Mouse (Mus musculus) midbrain, embryonic 15.5 days (tissue): Measurements from ENCODE around the gene 4932438A13Rik. TPM values are rescaled to one million over a fixed set of nuclear protein-coding genes. Genes with fewer than 3 reads are reported as not detected.

Source experiments
- ATAC-seq: fragments of 200-750 bp; cut with Nextera tagmentation; replicated peaks from 2 replicates; pipeline ENCODE4 v1.8.0; 2017; ENCODE audit warnings: moderate TSS enrichment
- H3K27ac ChIP-seq: fragments of 300-500 bp; sonication (generic); 2 replicates; pipeline ENCODE4 v1.5.1; 2015; ENCODE audit warnings: mild to moderate bottlenecking, inconsistent platforms
- H3K27me3 ChIP-seq: fragments of 300-500 bp; sonication (generic); replicated peaks from 2 replicates; pipeline ENCODE4 v1.6.1; 2015; ENCODE audit warnings: inconsistent platforms
- H3K36me3 ChIP-seq: fragments of 300-500 bp; sonication (generic); replicated peaks from 2 replicates; pipeline ENCODE4 v1.6.1; 2015; ENCODE audit warnings: inconsistent platforms
- H3K4me1 ChIP-seq: fragments of 300-500 bp; sonication (generic); 2 replicates; pipeline ENCODE4 v1.6.1; 2015; ENCODE audit warnings: inconsistent platforms
- H3K4me2 ChIP-seq: fragments of 300-500 bp; sonication (generic); 2 replicates; pipeline ENCODE4 v1.6.1; 2015; ENCODE audit warnings: inconsistent platforms, mild to moderate bottlenecking, moderate library complexity
- H3K4me3 ChIP-seq: fragments of 300-500 bp; sonication (generic); 2 replicates; pipeline ENCODE4 v1.5.1; 2015; ENCODE audit warnings: mild to moderate bottlenecking, inconsistent platforms
- H3K9ac ChIP-seq: fragments of 300-500 bp; sonication (generic); 2 replicates; pipeline ENCODE4 v1.6.1; 2015; ENCODE audit warnings: mild to moderate bottlenecking, inconsistent platforms
- H3K9me3 ChIP-seq: fragments of 300-500 bp; sonication (generic); 2 replicates; pipeline ENCODE4 v1.6.1; 2016; ENCODE audit warnings: inconsistent platforms
- WGBS: fragments of 180-500 bp; shearing (Covaris S2); methylation state at CpG from one replicate; pipeline ENCODE4 v1.1.7; 2015; ENCODE audit warnings: mixed read lengths; 5-methylcytosine and 5-hydroxymethylcytosine counted together
- polyA plus RNA-seq: library from polyadenylated mRNA; unstranded; fragments of >200 nt; fragmentation: Nextera tagmentation; extraction: Ambion mirVana; gene quantifications from 2 replicates; pipeline ENCODE4 v1.2.1, GENCODE M21; 2015

The 4932438A13Rik gene
- polyA plus RNA-seq, 1 experiment from 2014 or later: 89.3 TPM

GRCm38 (mm10) chr3:36840650-36841555 is 22.0 kb upstream of the 4932438A13Rik start:
- no peak overlapping the region for H3K27ac ChIP-seq
- no peaks in the 10 kb centered on the region for H3K36me3 ChIP-seq
- ATAC-seq: peak; percentile 91
- no peaks in the 10 kb centered on the region for H3K27me3 ChIP-seq
- H3K4me3 ChIP-seq: no peak overlapping the region
- peak overlapping the region; percentile 18; the same call in 1 of the 2 replicates for H3K4me2 ChIP-seq
- 20% methylated on average over 12 of the region's 12 CpGs for WGBS
- H3K4me1 ChIP-seq: peaks cover 1% of the 10 kb centered on the region; the same call in 1 of the 2 replicates
- H3K9ac ChIP-seq: no peak overlapping the region
- H3K9me3 ChIP-seq: no peaks in the 10 kb centered on the region

- no peak for ATAC-seq
- Histone ChIP-seq H3K4me2 (no peak overlapping the region), H3K27me3 (no peaks in the 10 kb centered on the region), H3K36me3 (no peaks in the 10 kb centered on the region), H3K27ac (no peak overlapping the region), H3K4me3 (no peak overlapping the region), H3K4me1 (no peaks in the 10 kb centered on the region), H3K9me3 (no peaks in the 10 kb centered on the region), H3K9ac (no peak overlapping the region)
- WGBS: 67% methylated on average over 10 of the region's 10 CpGs
Measured at GRCm38 (mm10) chr3:36853733-36854440, 9.0 kb upstream of the 4932438A13Rik start.

GRCm38 (mm10) chr3:36861411-36862410 is 1.2 kb upstream of the 4932438A13Rik start:
- Histone ChIP-seq H3K4me3 (no peak overlapping the region), H3K36me3 (peaks cover 10% of the 10 kb centered on the region), H3K27ac (no peak overlapping the region), H3K9ac (no peak overlapping the region), H3K9me3 (no peaks in the 10 kb centered on the region), H3K27me3 (no peaks in the 10 kb centered on the region), H3K4me1 (peaks cover 5% of the 10 kb centered on the region), H3K4me2 (no peak overlapping the region)
- WGBS: 90% methylated on average over 3 of the region's 3 CpGs
- ATAC-seq: no peak

GRCm38 (mm10) chr3:36863427-36863826 is 523 bp downstream of the 4932438A13Rik start:
- H3K9ac ChIP-seq: peak overlapping the region; percentile 60
- peak overlapping the region; percentile 64 for H3K4me3 ChIP-seq
- H3K27ac ChIP-seq: peak overlapping the region; percentile 77; the same call in 1 of the 2 replicates
- ATAC-seq: peak; percentile 63
- no peaks in the 10 kb centered on the region for H3K9me3 ChIP-seq
- H3K36me3 ChIP-seq: peaks cover 10% of the 10 kb centered on the region
- peaks cover 5% of the 10 kb centered on the region for H3K4me1 ChIP-seq
- H3K27me3 ChIP-seq: no peaks in the 10 kb centered on the region
- peak overlapping the region; percentile 57 for H3K4me2 ChIP-seq
- 2% methylated on average over 16 of the region's 23 CpGs for WGBS

- H3K4me3 ChIP-seq: peak overlapping the region; percentile 64
- H3K27me3 ChIP-seq: no peaks in the 10 kb centered on the region
- ATAC-seq: no peak
- peak overlapping the region; percentile 57 for H3K4me2 ChIP-seq
- 81% methylated on average over 4 of the region's 4 CpGs for WGBS
- no peaks in the 10 kb centered on the region for H3K9me3 ChIP-seq
- H3K4me1 ChIP-seq: peaks cover 5% of the 10 kb centered on the region
- H3K27ac ChIP-seq: no peak overlapping the region
- peaks cover 10% of the 10 kb centered on the region for H3K36me3 ChIP-seq
- peak overlapping the region; percentile 60 for H3K9ac ChIP-seq
Measured at GRCm38 (mm10) chr3:36863881-36864280, 977 bp downstream of the 4932438A13Rik start.

- no peaks in the 10 kb centered on the region for H3K9me3 ChIP-seq
- H3K27me3 ChIP-seq: no peaks in the 10 kb centered on the region
- peaks cover 10% of the 10 kb centered on the region for H3K36me3 ChIP-seq
Measured at GRCm38 (mm10) chr3:36864466-36864865, 1.6 kb downstream of the 4932438A13Rik start.

GRCm38 (mm10) chr3:36905372-36905771 is 42.5 kb downstream of the 4932438A13Rik start:
- no peak overlapping the region for H3K4me2 ChIP-seq
- H3K9me3 ChIP-seq: no peaks in the 10 kb centered on the region
- no peak overlapping the region for H3K4me3 ChIP-seq
- 100% methylated on average over 3 of the region's 3 CpGs for WGBS
- H3K27ac ChIP-seq: no peak overlapping the region
- ATAC-seq: no peak
- H3K27me3 ChIP-seq: no peaks in the 10 kb centered on the region
- H3K9ac ChIP-seq: no peak overlapping the region
- H3K4me1 ChIP-seq: no peaks in the 10 kb centered on the region
- H3K36me3 ChIP-seq: 0 out of 2 replicates have a peak, but pooled peaks cover 10% of the 10 kb centered on the region

More at GRCm38 (mm10) chr3:36864466-36864865, 1.6 kb downstream of the 4932438A13Rik start:
- H3K9ac ChIP-seq: no peak overlapping the region
- peaks cover 5% of the 10 kb centered on the region for H3K4me1 ChIP-seq
- no peak overlapping the region for H3K27ac ChIP-seq
- H3K4me2 ChIP-seq: no peak overlapping the region
- H3K4me3 ChIP-seq: no peak overlapping the region
- 95% methylated on average over 4 of the region's 4 CpGs for WGBS
- ATAC-seq: no peak

GRCm38 (mm10) chr3:36917832-36918231 is 54.9 kb downstream of the 4932438A13Rik start:
- H3K4me2 ChIP-seq: no peak overlapping the region
- no peak overlapping the region for H3K4me3 ChIP-seq
- 91% methylated on average over 2 of the region's 2 CpGs for WGBS
- H3K27ac ChIP-seq: no peak overlapping the region
- no peaks in the 10 kb centered on the region for H3K9me3 ChIP-seq
- no peak for ATAC-seq
- peaks cover 8% of the 10 kb centered on the region; the same call in 1 of the 2 replicates for H3K36me3 ChIP-seq
- no peaks in the 10 kb centered on the region for H3K4me1 ChIP-seq
- no peaks in the 10 kb centered on the region for H3K27me3 ChIP-seq
- H3K9ac ChIP-seq: no peak overlapping the region

- Histone ChIP-seq H3K9me3 (no peaks in the 10 kb centered on the region), H3K4me3 (no peak overlapping the region), H3K27me3 (no peaks in the 10 kb centered on the region), H3K9ac (no peak overlapping the region), H3K4me1 (no peaks in the 10 kb centered on the region), H3K27ac (no peak overlapping the region), H3K36me3 (peaks cover 8% of the 10 kb centered on the region; the same call in 1 of the 2 replicates), H3K4me2 (no peak overlapping the region)
- ATAC-seq: no peak
- 95% methylated on average over 4 of the region's 4 CpGs for WGBS
Measured at GRCm38 (mm10) chr3:36918322-36918721, 55.4 kb downstream of the 4932438A13Rik start.

GRCm38 (mm10) chr3:36941572-36941971 is 78.7 kb downstream of the 4932438A13Rik start:
- H3K27ac ChIP-seq: no peak overlapping the region
- no peak overlapping the region for H3K4me3 ChIP-seq
- 0 out of 2 replicates have a peak, but pooled peaks cover 6% of the 10 kb centered on the region for H3K36me3 ChIP-seq
- ATAC-seq: no peak
- H3K27me3 ChIP-seq: no peaks in the 10 kb centered on the region
- H3K4me1 ChIP-seq: no peaks in the 10 kb centered on the region
- 12% methylated on average over 5 of the region's 5 CpGs for WGBS
- H3K4me2 ChIP-seq: no peak overlapping the region
- no peaks in the 10 kb centered on the region for H3K9me3 ChIP-seq
- no peak overlapping the region for H3K9ac ChIP-seq

GRCm38 (mm10) chr3:36942108-36942507 is 79.2 kb downstream of the 4932438A13Rik start:
- Histone ChIP-seq H3K9me3 (no peaks in the 10 kb centered on the region), H3K4me1 (no peaks in the 10 kb centered on the region), H3K4me3 (no peak overlapping the region), H3K9ac (no peak overlapping the region), H3K4me2 (no peak overlapping the region), H3K36me3 (0 out of 2 replicates have a peak, but pooled peaks cover 4% of the 10 kb centered on the region), H3K27me3 (no peaks in the 10 kb centered on the region), H3K27ac (no peak overlapping the region)
- ATAC-seq: no peak
- 78% methylated on average over 6 of the region's 6 CpGs for WGBS
